Mouse (Mus musculus) embryonic facial prominence, embryonic 10.5 days (tissue): Measurements from ENCODE around the gene Eno2. TPM values are rescaled to one million over a fixed set of nuclear protein-coding genes. Genes with fewer than 3 reads are reported as not detected.
"Not testable (repeated sequence)": the region's sequence is repeated elsewhere in the genome, so short reads cannot be mapped to it uniquely, and the experiment has no call there.

Experiments used
- DNase-seq: peaks from one replicate; pipeline ENCODE4 v3.0.0-alpha.2; 2017; ENCODE audit warnings: low spot score
- H3K27ac ChIP-seq: fragments of 300-500 bp; sonication (generic); replicated peaks from 2 replicates; pipeline ENCODE4 v1.5.1; 2016; ENCODE audit warnings: mild to moderate bottlenecking
- H3K27me3 ChIP-seq: fragments of 300-500 bp; sonication (generic); replicated peaks from 2 replicates; pipeline ENCODE4 v1.6.1; 2016; ENCODE audit warnings: low read depth, mild to moderate bottlenecking; ENCODE audit not compliant: poor library complexity, severe bottlenecking
- H3K36me3 ChIP-seq: fragments of 300-500 bp; sonication (generic); replicated peaks from 2 replicates; pipeline ENCODE4 v1.6.1; 2016; ENCODE audit warnings: mild to moderate bottlenecking, moderate library complexity
- H3K4me1 ChIP-seq: fragments of 300-500 bp; sonication (generic); 2 replicates; pipeline ENCODE4 v1.6.1; 2016
- H3K4me3 ChIP-seq: fragments of 300-500 bp; sonication (generic); 2 replicates; pipeline ENCODE4 v1.5.1; 2016; ENCODE audit warnings: mild to moderate bottlenecking, moderate library complexity
- H3K9me3 ChIP-seq: fragments of 300-500 bp; sonication (generic); 2 replicates; pipeline ENCODE4 v1.6.1; 2016; ENCODE audit warnings: mild to moderate bottlenecking
- WGBS: fragments of 180-500 bp; shearing (Covaris S2); methylation state at CpG from one replicate; pipeline ENCODE4 v1.1.7; 2016; 5-methylcytosine and 5-hydroxymethylcytosine counted together
- polyA plus RNA-seq: library from polyadenylated mRNA; unstranded; fragments of >200 nt; fragmentation: Nextera tagmentation; extraction: Ambion mirVana; gene quantifications from 2 replicates; pipeline ENCODE4 v1.2.1, GENCODE M21; 2016

The Eno2 gene
- polyA plus RNA-seq, 1 experiment from 2014 or later = 2.3 TPM

GRCm38 (mm10) chr6:124803061-124803460 lies 33.6 kb upstream of the Eno2 start:
- Histone ChIP-seq H3K4me1 (peaks cover 24% of the 10 kb centered on the region), H3K4me3 (no peak overlapping the region), H3K36me3 (no peaks in the 10 kb centered on the region), H3K27me3 (no peaks in the 10 kb centered on the region), H3K27ac (no peak overlapping the region), H3K9me3 (no peaks in the 10 kb centered on the region)
- 75% methylated on average over 3 of the region's 3 CpGs for WGBS
- no peak for DNase-seq

- WGBS = 8% methylated on average over 7 of the region's 9 CpGs
- peak overlapping the region; percentile 41; the same call in 1 of the 2 replicates for H3K4me3 ChIP-seq
- peak; percentile 61 for DNase-seq
Measured at GRCm38 (mm10) chr6:124802400-124802799, 32.9 kb upstream of the Eno2 start.

GRCm38 (mm10) chr6:124796200-124796599 lies 26.7 kb upstream of the Eno2 start:
- no peak overlapping the region for H3K4me3 ChIP-seq
- no peaks in the 10 kb centered on the region for H3K9me3 ChIP-seq
- no peak for DNase-seq
- WGBS = 84% methylated on average over 2 of the region's 2 CpGs
- H3K27ac ChIP-seq = no peak overlapping the region
- H3K36me3 ChIP-seq = peaks cover 20% of the 10 kb centered on the region
- H3K27me3 ChIP-seq = no peaks in the 10 kb centered on the region
- no peaks in the 10 kb centered on the region for H3K4me1 ChIP-seq

More at GRCm38 (mm10) chr6:124802400-124802799, 32.9 kb upstream of the Eno2 start:
- H3K9me3 ChIP-seq, H3K36me3 ChIP-seq, H3K27me3 ChIP-seq: not testable (repeated sequence)
- peaks cover 22% of the 10 kb centered on the region for H3K4me1 ChIP-seq
- H3K27ac ChIP-seq = peak overlapping the region; percentile 55

GRCm38 (mm10) chr6:124795781-124796180 lies 26.3 kb upstream of the Eno2 start:
- Histone ChIP-seq H3K36me3 (peaks cover 20% of the 10 kb centered on the region), H3K4me1 (no peaks in the 10 kb centered on the region), H3K9me3 (no peaks in the 10 kb centered on the region), H3K4me3 (no peak overlapping the region), H3K27me3 (no peaks in the 10 kb centered on the region), H3K27ac (no peak overlapping the region)
- WGBS = 79% methylated on average over 4 of the region's 4 CpGs
- no peak for DNase-seq

- Histone ChIP-seq H3K27ac (no peak overlapping the region), H3K4me3 (no peak overlapping the region), H3K4me1 (no peaks in the 10 kb centered on the region), H3K27me3 (no peaks in the 10 kb centered on the region), H3K9me3 (no peaks in the 10 kb centered on the region), H3K36me3 (peaks cover 20% of the 10 kb centered on the region)
- WGBS = 87% methylated on average over 3 of the region's 3 CpGs
- no peak for DNase-seq
Measured at GRCm38 (mm10) chr6:124791911-124792310, 22.4 kb upstream of the Eno2 start.

- H3K4me1 ChIP-seq = no peaks in the 10 kb centered on the region
- peaks cover 8% of the 10 kb centered on the region for H3K36me3 ChIP-seq
- H3K27me3 ChIP-seq = no peaks in the 10 kb centered on the region
- no peak for DNase-seq
- H3K27ac ChIP-seq = no peak overlapping the region
- no peak overlapping the region for H3K4me3 ChIP-seq
- no peaks in the 10 kb centered on the region for H3K9me3 ChIP-seq
- WGBS = 66% methylated on average over 4 of the region's 4 CpGs
Measured at GRCm38 (mm10) chr6:124790121-124790520, 20.6 kb upstream of the Eno2 start.

GRCm38 (mm10) chr6:124789519-124789918 lies 20.0 kb upstream of the Eno2 start:
- no peak for DNase-seq
- 89% methylated on average over 4 of the region's 4 CpGs for WGBS
- H3K27me3 ChIP-seq = no peaks in the 10 kb centered on the region
- H3K9me3 ChIP-seq = no peaks in the 10 kb centered on the region
- no peak overlapping the region for H3K4me3 ChIP-seq
- H3K4me1 ChIP-seq = no peaks in the 10 kb centered on the region
- H3K27ac ChIP-seq = no peak overlapping the region
- peaks cover 8% of the 10 kb centered on the region for H3K36me3 ChIP-seq

- no peaks in the 10 kb centered on the region for H3K27me3 ChIP-seq
- H3K27ac ChIP-seq = no peak overlapping the region
- peaks cover 3% of the 10 kb centered on the region for H3K4me1 ChIP-seq
- DNase-seq = no peak
- peaks cover 4% of the 10 kb centered on the region for H3K36me3 ChIP-seq
- H3K4me3 ChIP-seq = no peak overlapping the region
- H3K9me3 ChIP-seq = no peaks in the 10 kb centered on the region
- 82% methylated on average over 10 of the region's 10 CpGs for WGBS
Measured at GRCm38 (mm10) chr6:124787722-124788121, 18.2 kb upstream of the Eno2 start.

GRCm38 (mm10) chr6:124786756-124787420 lies 17.4 kb upstream of the Eno2 start:
- Histone ChIP-seq H3K4me1 (peaks cover 8% of the 10 kb centered on the region), H3K27ac (no peak overlapping the region), H3K27me3 (no peaks in the 10 kb centered on the region), H3K36me3 (no peaks in the 10 kb centered on the region; the same call in 1 of the 2 replicates), H3K4me3 (no peak overlapping the region), H3K9me3 (no peaks in the 10 kb centered on the region)
- WGBS = 63% methylated on average over 8 of the region's 8 CpGs
- no peak for DNase-seq

GRCm38 (mm10) chr6:124782436-124782835 lies 13.0 kb upstream of the Eno2 start:
- Histone ChIP-seq H3K4me3 (peak overlapping the region; percentile 40), H3K4me1 (peaks cover 25% of the 10 kb centered on the region), H3K9me3 (no peaks in the 10 kb centered on the region), H3K27ac (peak overlapping the region; percentile 75), H3K27me3 (peaks cover 20% of the 10 kb centered on the region), H3K36me3 (no peaks in the 10 kb centered on the region)
- 16% methylated on average over 6 of the region's 6 CpGs for WGBS
- peak; percentile 77 for DNase-seq

GRCm38 (mm10) chr6:124780917-124781316 lies 11.4 kb upstream of the Eno2 start:
- WGBS = 92% methylated on average over 7 of the region's 7 CpGs
- H3K27ac ChIP-seq = no peak overlapping the region
- peaks cover 25% of the 10 kb centered on the region for H3K4me1 ChIP-seq
- no peaks in the 10 kb centered on the region for H3K36me3 ChIP-seq
- DNase-seq = no peak
- H3K27me3 ChIP-seq = peaks cover 26% of the 10 kb centered on the region
- H3K9me3 ChIP-seq = no peaks in the 10 kb centered on the region
- H3K4me3 ChIP-seq = no peak overlapping the region

GRCm38 (mm10) chr6:124779984-124780416 lies 10.5 kb upstream of the Eno2 start:
- peaks cover 26% of the 10 kb centered on the region for H3K27me3 ChIP-seq
- peaks cover 25% of the 10 kb centered on the region for H3K4me1 ChIP-seq
- DNase-seq = peak; percentile 57
- peak overlapping the region; percentile 58 for H3K4me3 ChIP-seq
- H3K27ac ChIP-seq = peak overlapping the region; percentile 52; the same call in 1 of the 2 replicates
- WGBS = 3% methylated on average over 10 of the region's 10 CpGs
- H3K9me3 ChIP-seq = no peaks in the 10 kb centered on the region
- H3K36me3 ChIP-seq = no peaks in the 10 kb centered on the region

GRCm38 (mm10) chr6:124779222-124779983 lies 9.9 kb upstream of the Eno2 start, which contains the start of gene Lrrc23:
Lrrc23 (minus strand) TSS chr6:124779727.
- H3K36me3 ChIP-seq = no peaks in the 10 kb centered on the region
- 2% methylated on average over 23 of the region's 23 CpGs for WGBS
- H3K27ac ChIP-seq = peak within 1 kb of the TSS; percentile 52; the same call in 1 of the 2 replicates
- DNase-seq = peak; percentile 65
- peak within 1 kb of the TSS; percentile 58 for H3K4me3 ChIP-seq
- H3K4me1 ChIP-seq = peaks cover 25% of the 10 kb centered on the region
- H3K27me3 ChIP-seq = peaks cover 26% of the 10 kb centered on the region
- no peaks in the 10 kb centered on the region for H3K9me3 ChIP-seq
